Mouse (Mus musculus): ENCODE measurements at regions not wholly inside any gene's neighbourhood (a gene's known extent, or its start where the extent isn't known, plus 50 kb on each side); places are given as distances from the start of the nearest gene placed in this dataset.

- TF ChIP-seq CTCF (IDR thresholded peaks at IDR 0.05): no peak
- TF ChIP-seq EP300 (IDR thresholded peaks at IDR 0.05): no peak
Observed at GRCm38 (mm10) chr7:123847081-123847480, 135.6 kb upstream of the Hs3st4 start.

Data from lung, postnatal 0 days (tissue).